In the genomic region with DNA sequence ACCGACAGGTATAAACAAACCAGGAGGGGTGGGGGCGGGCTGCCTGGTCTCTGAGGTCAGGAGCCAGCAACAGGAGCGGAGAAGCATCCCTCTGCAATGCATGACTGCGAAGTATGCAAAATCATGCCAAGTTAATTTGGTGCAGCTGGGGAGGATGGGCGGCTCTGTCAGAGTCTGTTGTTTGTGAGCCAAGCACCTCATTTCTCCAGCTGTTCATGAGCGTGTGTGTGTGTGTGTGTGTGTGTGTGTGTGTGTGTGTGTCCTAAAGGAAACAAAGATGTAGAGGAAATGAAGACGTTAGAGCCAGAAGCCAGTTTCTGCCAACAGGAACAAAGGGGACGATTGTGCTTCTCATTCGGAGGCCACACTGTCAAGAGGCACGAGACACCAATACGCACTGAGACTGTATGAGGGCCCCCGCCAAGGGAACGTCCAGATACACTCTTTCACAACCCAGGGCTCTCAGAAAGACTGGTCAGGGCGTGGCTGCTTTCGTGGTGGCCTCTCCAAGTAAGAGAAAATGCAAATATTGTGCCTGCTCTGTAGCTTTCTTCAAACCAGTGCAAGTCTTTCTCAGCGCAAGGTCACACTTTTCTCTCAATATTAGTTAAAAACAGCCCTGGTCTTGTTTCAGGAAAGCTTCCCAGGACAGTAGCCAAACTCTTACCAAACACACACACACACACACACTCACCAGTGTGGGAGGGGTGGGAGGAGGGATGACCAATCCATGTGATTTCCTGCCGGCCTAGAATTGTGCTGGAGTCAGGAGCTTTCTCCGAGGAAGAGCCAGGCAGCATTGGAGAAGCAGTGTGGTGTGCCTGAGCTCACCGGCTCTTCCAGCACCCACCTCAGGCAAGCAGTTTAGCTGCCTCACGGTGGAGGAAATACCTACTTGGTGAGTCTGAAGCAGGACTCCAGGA, we compare ENCODE assay signal across 7 mouse cellular contexts.
DNase-seq lines count a peak whose midpoint lies in the region; ATAC-seq and TF ChIP-seq lines count a peak whose summit lies in the region.

No protein-coding gene starts in this region.

- H3K27me3 ChIP-seq in heart, embryonic 10.5 days (ENCODE audit: insufficient read depth, poor library complexity, severe bottlenecking), result no peaks in the 10 kb centered on the region; the same call in 1 of the 2 replicates
- no peaks in the 10 kb centered on the region for H3K27me3 ChIP-seq in kidney, embryonic 14.5 days (ENCODE audit: control insufficient read depth, insufficient read depth, low read length)
- no peaks in the 10 kb centered on the region for H3K27me3 ChIP-seq in limb, embryonic 14.5 days (ENCODE audit: control insufficient read depth, insufficient read depth, low read length)
- H3K27me3 ChIP-seq in midbrain, embryonic 15.5 days (replicated peaks), result no peaks in the 10 kb centered on the region
- H3K27me3 ChIP-seq in spleen, adult 2 months (ENCODE audit: control insufficient read depth, insufficient read depth, low read length), result no peaks in the 10 kb centered on the region

- H3K4me3 ChIP-seq in embryonic fibroblast, embryonic 13.5 days (ENCODE audit: insufficient read depth, low read length), result peak overlapping the region; percentile 17
- 0 out of 2 replicates have a peak overlapping the region, but pooled peaks have one; percentile 19 for H3K4me3 ChIP-seq in heart, embryonic 10.5 days
- H3K4me3 ChIP-seq in kidney, embryonic 14.5 days (ENCODE audit: low read length), result no peak overlapping the region
- H3K4me3 ChIP-seq in limb, embryonic 14.5 days (replicated peaks; ENCODE audit: low read length), result peak overlapping the region; percentile 8; the same call in 1 of the 2 replicates
- no peak overlapping the region for H3K4me3 ChIP-seq in midbrain, embryonic 15.5 days
- H3K4me3 ChIP-seq in spleen, adult 2 months (ENCODE audit: extremely low read depth, insufficient read depth, insufficient read length), result peak overlapping the region; percentile 4; the same call in 1 of the 2 replicates

- peak; percentile 73 for DNase-seq in adrenal gland, postnatal 25 days
- no peak for DNase-seq in heart, embryonic 10.5 days (ENCODE audit: low spot score)
- DNase-seq in limb, embryonic 14.5 days (ENCODE audit: low spot score), result peak; percentile 90
- peak; percentile 55 to 78 for DNase-seq in spleen, adult 2 months (ENCODE audit: low read depth in 1 of 2, low spot score in 2 of 2)

- peaks cover 14% of the 10 kb centered on the region for H3K4me1 ChIP-seq in embryonic fibroblast, embryonic 13.5 days (ENCODE audit: control insufficient read depth, insufficient read depth, low read length)
- H3K4me1 ChIP-seq in heart, embryonic 10.5 days, result peaks cover 17% of the 10 kb centered on the region
- H3K4me1 ChIP-seq in kidney, embryonic 14.5 days (ENCODE audit: control insufficient read depth, insufficient read depth, low read length), result peaks cover 17% of the 10 kb centered on the region
- peaks cover 30% of the 10 kb centered on the region for H3K4me1 ChIP-seq in limb, embryonic 14.5 days (ENCODE audit: control insufficient read depth, insufficient read depth, low read length)
- peaks cover 20% of the 10 kb centered on the region for H3K4me1 ChIP-seq in midbrain, embryonic 15.5 days
- H3K4me1 ChIP-seq in spleen, adult 2 months (ENCODE audit: control insufficient read depth, insufficient read depth, insufficient read length), result peaks cover 21% of the 10 kb centered on the region; the same call in 1 of the 2 replicates

- WGBS in heart, embryonic 10.5 days, result 34% methylated on average over 20 of the region's 20 CpGs
- WGBS in kidney, embryonic 14.5 days, result 24% methylated on average over 20 of the region's 20 CpGs
- 11% methylated on average over 20 of the region's 20 CpGs for WGBS in limb, embryonic 14.5 days
- 17% methylated on average over 20 of the region's 20 CpGs for WGBS in midbrain, embryonic 15.5 days
- 7% methylated on average over 20 of the region's 20 CpGs for WGBS in spleen, adult 2 months

- TF ChIP-seq POLR2A in embryonic fibroblast, embryonic 13.5 days (IDR thresholded peaks at IDR 0.05; ENCODE audit: low read depth, low read length), result peak; percentile 95
- TF ChIP-seq POLR2A in limb, embryonic 14.5 days (IDR thresholded peaks at IDR 0.05; ENCODE audit: borderline replicate concordance, extremely low read depth, insufficient read depth, insufficient read length), result 0 out of 2 replicates have a peak, but pooled peaks have one; percentile 19
- TF ChIP-seq POLR2A in spleen, adult 2 months (IDR thresholded peaks at IDR 0.05; ENCODE audit: low read depth, low read length), result no peak

- H3K27ac ChIP-seq in embryonic fibroblast, embryonic 13.5 days (ENCODE audit: insufficient read depth, low read length), result peak overlapping the region; percentile 94
- H3K27ac ChIP-seq in heart, embryonic 10.5 days, result peak overlapping the region; percentile 69
- H3K27ac ChIP-seq in kidney, embryonic 14.5 days (ENCODE audit: low read depth, low read length), result peak overlapping the region; percentile 85
- peak overlapping the region; percentile 92 for H3K27ac ChIP-seq in limb, embryonic 14.5 days (replicated peaks; ENCODE audit: low read depth, low read length)
- H3K27ac ChIP-seq in midbrain, embryonic 15.5 days, result peak overlapping the region; percentile 68
- H3K27ac ChIP-seq in spleen, adult 2 months (ENCODE audit: insufficient read depth, low read length), result peak overlapping the region; percentile 84

- H3K9me3 ChIP-seq in heart, embryonic 10.5 days, result no peaks in the 10 kb centered on the region
- no peaks in the 10 kb centered on the region; the same call in 1 of the 2 replicates for H3K9me3 ChIP-seq in kidney, embryonic 14.5 days (ENCODE audit: control insufficient read depth, low read length)
- no peaks in the 10 kb centered on the region for H3K9me3 ChIP-seq in limb, embryonic 14.5 days (ENCODE audit: control insufficient read depth, low read length)
- no peaks in the 10 kb centered on the region for H3K9me3 ChIP-seq in midbrain, embryonic 15.5 days

- no peaks in the 10 kb centered on the region for H3K36me3 ChIP-seq in heart, embryonic 10.5 days
- no peaks in the 10 kb centered on the region for H3K36me3 ChIP-seq in kidney, embryonic 14.5 days (ENCODE audit: control insufficient read depth, insufficient read depth, low read length)
- no peaks in the 10 kb centered on the region for H3K36me3 ChIP-seq in limb, embryonic 14.5 days (ENCODE audit: control insufficient read depth, insufficient read depth, low read length)
- no peaks in the 10 kb centered on the region for H3K36me3 ChIP-seq in midbrain, embryonic 15.5 days (replicated peaks)
- H3K36me3 ChIP-seq in spleen, adult 2 months (ENCODE audit: control insufficient read depth, insufficient read depth, low read length), result no peaks in the 10 kb centered on the region

- no peak for TF ChIP-seq CTCF in embryonic fibroblast, embryonic 13.5 days (IDR thresholded peaks at IDR 0.05; ENCODE audit: borderline replicate concordance, insufficient read depth, low read length)
- TF ChIP-seq CTCF in spleen, adult 2 months (IDR thresholded peaks at IDR 0.05; ENCODE audit: extremely low read depth, insufficient read depth, insufficient read length, insufficient replicate concordance), result no peak

- peak; percentile 80 for ATAC-seq in kidney, embryonic 14.5 days (ENCODE audit: low FRiP score, low TSS enrichment)
- peak; percentile 81 for ATAC-seq in limb, embryonic 14.5 days (ENCODE audit: low FRiP score, low read depth)
- ATAC-seq in midbrain, embryonic 15.5 days (replicated peaks), result peak; percentile 86

- peak overlapping the region; percentile 24; the same call in 1 of the 2 replicates for H3K4me2 ChIP-seq in kidney, embryonic 14.5 days (replicated peaks; ENCODE audit: low read depth, low read length)
- peak overlapping the region; percentile 38 for H3K4me2 ChIP-seq in limb, embryonic 14.5 days (replicated peaks; ENCODE audit: low read depth, low read length, severe bottlenecking)
- H3K4me2 ChIP-seq in midbrain, embryonic 15.5 days, result peak overlapping the region; percentile 29; the same call in 1 of the 2 replicates

- H3K9ac ChIP-seq in kidney, embryonic 14.5 days (ENCODE audit: low read depth, low read length), result peak overlapping the region; percentile 37; the same call in 1 of the 2 replicates
- peak overlapping the region; percentile 49 for H3K9ac ChIP-seq in limb, embryonic 14.5 days (ENCODE audit: low read depth, low read length, severe bottlenecking)
- no peak overlapping the region for H3K9ac ChIP-seq in midbrain, embryonic 15.5 days

Comparison
In these comparisons a context has a peak if more than half of its experiments do, and no peak if none do; other contexts are left out.
1. H3K4me3 ChIP-seq: peak in embryonic fibroblast, embryonic 13.5 days (single experiment), heart, embryonic 10.5 days (single experiment), limb, embryonic 14.5 days (single experiment) and spleen, adult 2 months (single experiment); none in kidney, embryonic 14.5 days (single experiment) and midbrain, embryonic 15.5 days (single experiment).
2. Peak in every context shown above with its lines, with median percentiles within 50 percentile points of each other: H3K27ac ChIP-seq, ATAC-seq and H3K4me2 ChIP-seq.